Mouse (Mus musculus): ENCODE results near the gene Rbak. TPM values are rescaled to one million over a fixed set of nuclear protein-coding genes. Genes with fewer than 3 reads are reported as not detected.

The Rbak gene
- polyA plus RNA-seq, 1 experiment from 2014 or later = 9.3 TPM

GRCm38 (mm10) chr5:143127837-143128236, 52.7 kb downstream of the Rbak start:
- Histone ChIP-seq H3K4me2 (ENCODE audit: low read depth, low read length) (no peak overlapping the region), H3K36me3 (ENCODE audit: control insufficient read depth, insufficient read depth, low read length) (no peaks in the 10 kb centered on the region), H3K4me1 (ENCODE audit: control insufficient read depth, insufficient read depth, low read length) (no peaks in the 10 kb centered on the region), H3K9me3 (replicated peaks; ENCODE audit: control insufficient read depth, low read length) (peaks cover 4% of the 10 kb centered on the region; the same call in 1 of the 2 replicates), H3K4me3 (replicated peaks; ENCODE audit: low read length) (no peak overlapping the region), H3K9ac (ENCODE audit: low read length) (no peak overlapping the region), H3K27me3 (ENCODE audit: control insufficient read depth, insufficient read depth, low read length) (no peaks in the 10 kb centered on the region), H3K27ac (ENCODE audit: low read length) (no peak overlapping the region)
- WGBS = 78% methylated on average over 8 of the region's 8 CpGs
- ATAC-seq (ENCODE audit: insufficient read depth, low FRiP score) = no peak

- no peak overlapping the region for H3K9ac ChIP-seq (ENCODE audit: low read length)
- no peak overlapping the region for H3K4me3 ChIP-seq (replicated peaks; ENCODE audit: low read length)
- H3K27ac ChIP-seq (ENCODE audit: low read length) = no peak overlapping the region
- H3K9me3 ChIP-seq (replicated peaks; ENCODE audit: control insufficient read depth, low read length) = peaks cover 4% of the 10 kb centered on the region; the same call in 1 of the 2 replicates
- H3K4me1 ChIP-seq (ENCODE audit: control insufficient read depth, insufficient read depth, low read length) = no peaks in the 10 kb centered on the region
- H3K36me3 ChIP-seq (ENCODE audit: control insufficient read depth, insufficient read depth, low read length) = no peaks in the 10 kb centered on the region
- no peak overlapping the region for H3K4me2 ChIP-seq (ENCODE audit: low read depth, low read length)
- no peaks in the 10 kb centered on the region for H3K27me3 ChIP-seq (ENCODE audit: control insufficient read depth, insufficient read depth, low read length)
- WGBS = 65% methylated on average over 4 of the region's 4 CpGs
- ATAC-seq (ENCODE audit: insufficient read depth, low FRiP score) = no peak
Measured at GRCm38 (mm10) chr5:143126908-143127307, 53.7 kb downstream of the Rbak start.

- Histone ChIP-seq H3K9me3 (replicated peaks; ENCODE audit: control insufficient read depth, low read length) (peaks cover 4% of the 10 kb centered on the region; the same call in 1 of the 2 replicates), H3K27ac (ENCODE audit: low read length) (no peak overlapping the region), H3K36me3 (ENCODE audit: control insufficient read depth, insufficient read depth, low read length) (no peaks in the 10 kb centered on the region), H3K4me1 (ENCODE audit: control insufficient read depth, insufficient read depth, low read length) (no peaks in the 10 kb centered on the region), H3K27me3 (ENCODE audit: control insufficient read depth, insufficient read depth, low read length) (no peaks in the 10 kb centered on the region), H3K9ac (ENCODE audit: low read length) (no peak overlapping the region), H3K4me2 (ENCODE audit: low read depth, low read length) (no peak overlapping the region), H3K4me3 (replicated peaks; ENCODE audit: low read length) (no peak overlapping the region)
- WGBS = 84% methylated on average over 9 of the region's 9 CpGs
- ATAC-seq (ENCODE audit: insufficient read depth, low FRiP score) = no peak
Measured at GRCm38 (mm10) chr5:143126089-143126488, 54.5 kb downstream of the Rbak start.

- Histone ChIP-seq H3K36me3 (ENCODE audit: control insufficient read depth, insufficient read depth, low read length) (no peaks in the 10 kb centered on the region), H3K4me2 (ENCODE audit: low read depth, low read length) (no peak overlapping the region), H3K9ac (ENCODE audit: low read length) (no peak overlapping the region), H3K4me1 (ENCODE audit: control insufficient read depth, insufficient read depth, low read length) (no peaks in the 10 kb centered on the region), H3K27me3 (ENCODE audit: control insufficient read depth, insufficient read depth, low read length) (no peaks in the 10 kb centered on the region), H3K27ac (ENCODE audit: low read length) (no peak overlapping the region), H3K9me3 (replicated peaks; ENCODE audit: control insufficient read depth, low read length) (peaks cover 4% of the 10 kb centered on the region; the same call in 1 of the 2 replicates), H3K4me3 (replicated peaks; ENCODE audit: low read length) (no peak overlapping the region)
- no peak for ATAC-seq (ENCODE audit: insufficient read depth, low FRiP score)
- 62% methylated on average over 7 of the region's 7 CpGs for WGBS
Measured at GRCm38 (mm10) chr5:143125601-143126000, 55.0 kb downstream of the Rbak start.

DNA sequence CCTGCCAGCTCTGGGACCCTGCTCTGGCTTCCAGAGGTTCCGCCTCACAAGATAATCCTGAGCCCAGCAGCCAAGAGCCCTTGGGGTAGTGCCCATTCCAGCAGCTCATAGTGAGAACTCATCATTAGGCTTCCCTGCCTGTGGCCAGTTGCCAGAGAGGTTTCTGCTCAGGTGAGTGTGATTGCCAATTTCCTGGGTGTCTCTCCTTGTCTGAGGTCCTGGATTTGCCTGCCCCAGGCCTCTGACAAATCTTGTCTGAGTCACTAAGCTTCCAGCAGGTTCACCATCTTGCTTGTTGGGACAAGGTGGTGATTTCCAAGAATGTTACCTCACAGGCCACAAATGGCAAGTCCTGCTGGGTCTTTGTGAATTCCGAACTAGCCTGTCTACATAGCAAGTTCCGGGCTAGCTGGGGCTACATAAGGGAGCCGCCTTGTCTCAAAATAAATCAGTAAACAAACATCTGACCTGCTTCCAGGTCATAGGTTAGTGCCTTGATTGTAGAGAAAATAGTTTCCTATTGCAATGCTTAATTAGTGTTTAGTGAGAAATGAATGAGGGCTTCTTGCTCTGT, 55.7 kb downstream of the Rbak start:
- H3K4me1 ChIP-seq (ENCODE audit: control insufficient read depth, insufficient read depth, low read length) = no peaks in the 10 kb centered on the region
- no peak overlapping the region for H3K4me2 ChIP-seq (ENCODE audit: low read depth, low read length)
- 76% methylated on average over 4 of the region's 4 CpGs for WGBS
- H3K36me3 ChIP-seq (ENCODE audit: control insufficient read depth, insufficient read depth, low read length) = no peaks in the 10 kb centered on the region
- no peak for ATAC-seq (ENCODE audit: insufficient read depth, low FRiP score)
- peaks cover 4% of the 10 kb centered on the region; the same call in 1 of the 2 replicates for H3K9me3 ChIP-seq (replicated peaks; ENCODE audit: control insufficient read depth, low read length)
- H3K27me3 ChIP-seq (ENCODE audit: control insufficient read depth, insufficient read depth, low read length) = no peaks in the 10 kb centered on the region
- no peak overlapping the region for H3K27ac ChIP-seq (ENCODE audit: low read length)
- no peak overlapping the region for H3K4me3 ChIP-seq (replicated peaks; ENCODE audit: low read length)
- no peak overlapping the region for H3K9ac ChIP-seq (ENCODE audit: low read length)

DNA sequence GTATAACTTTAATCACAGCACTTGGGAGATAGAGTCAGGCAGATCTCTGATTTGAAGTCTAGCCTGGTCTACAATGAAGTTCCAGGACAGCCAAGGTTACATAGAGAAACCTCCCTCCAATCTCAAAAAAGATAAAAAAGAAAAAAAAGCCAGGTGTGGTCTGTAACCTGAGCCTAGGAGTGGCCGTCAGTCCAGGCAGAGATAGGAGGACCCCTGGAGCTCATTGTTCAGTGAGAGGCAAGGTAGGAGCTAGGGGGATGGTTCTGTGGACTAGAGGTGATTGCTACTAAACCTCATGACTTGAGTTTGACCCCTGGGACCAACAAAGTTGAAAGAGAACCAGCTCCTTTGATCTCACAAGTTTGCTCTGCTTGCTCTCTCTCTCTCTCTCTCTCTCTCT, 57.9 kb downstream of the Rbak start:
- no peak overlapping the region for H3K9ac ChIP-seq (ENCODE audit: low read length)
- H3K9me3 ChIP-seq (replicated peaks; ENCODE audit: control insufficient read depth, low read length) = no peaks in the 10 kb centered on the region
- no peak overlapping the region for H3K4me2 ChIP-seq (ENCODE audit: low read depth, low read length)
- no peak overlapping the region for H3K4me3 ChIP-seq (replicated peaks; ENCODE audit: low read length)
- H3K36me3 ChIP-seq (ENCODE audit: control insufficient read depth, insufficient read depth, low read length) = no peaks in the 10 kb centered on the region
- H3K27ac ChIP-seq (ENCODE audit: low read length) = no peak overlapping the region
- no peaks in the 10 kb centered on the region for H3K4me1 ChIP-seq (ENCODE audit: control insufficient read depth, insufficient read depth, low read length)
- H3K27me3 ChIP-seq (ENCODE audit: control insufficient read depth, insufficient read depth, low read length) = no peaks in the 10 kb centered on the region
- 19% methylated on average over 1 of the region's 1 CpGs for WGBS
- no peak for ATAC-seq (ENCODE audit: insufficient read depth, low FRiP score)

Small RNA genes within 50 kb of the gene (microRNA-seq; reads per million reads assigned to microRNA genes)
- not detected for gene Gm44405

Other genes with a start within 250 kb of the Rbak start
- gene Fscn1, start 220.4 kb downstream of the Rbak start, polyA plus RNA-seq (2015; fragmentation: Nextera tagmentation; extraction: Ambion mirVana) = 161 and 176 TPM in 2 replicates
- 35.1 and 35.6 TPM in 2 replicates for gene Rnf216, start 67.8 kb downstream of the Rbak start, polyA plus RNA-seq (2015; fragmentation: Nextera tagmentation; extraction: Ambion mirVana)
- 0.06 TPM in 1 of 2 replicates, not detected in the other for gene Olfr718-ps1, start 33.2 kb downstream of the Rbak start, polyA plus RNA-seq (2015; fragmentation: Nextera tagmentation; extraction: Ambion mirVana)
- gene Spdye4b, start 242 bp upstream of the Rbak start, polyA plus RNA-seq (2015; fragmentation: Nextera tagmentation; extraction: Ambion mirVana) = not detected in 2 replicates
- not detected in 2 replicates for gene Spdye4a, start 46.1 kb upstream of the Rbak start, polyA plus RNA-seq (2015; fragmentation: Nextera tagmentation; extraction: Ambion mirVana)
- gene Zfp12, start 54.4 kb upstream of the Rbak start, polyA plus RNA-seq (2015; fragmentation: Nextera tagmentation; extraction: Ambion mirVana) = 11.3 and 12.9 TPM in 2 replicates
- 0.60 and 0.74 TPM in 2 replicates for gene Zfp316, start 89.2 kb upstream of the Rbak start, polyA plus RNA-seq (2015; fragmentation: Nextera tagmentation; extraction: Ambion mirVana)
- 0.10 TPM in 1 of 2 replicates, not detected in the other for gene Zfp853, start 112.8 kb upstream of the Rbak start, polyA plus RNA-seq (2015; fragmentation: Nextera tagmentation; extraction: Ambion mirVana)
- 24.4 and 26.1 TPM in 2 replicates for gene E130309D02Rik, start 134.6 kb upstream of the Rbak start, polyA plus RNA-seq (2015; fragmentation: Nextera tagmentation; extraction: Ambion mirVana)
- 63.6 and 71.9 TPM in 2 replicates for gene Zdhhc4, start 148.5 kb upstream of the Rbak start, polyA plus RNA-seq (2015; fragmentation: Nextera tagmentation; extraction: Ambion mirVana)
- gene Grid2ip, start 176.6 kb upstream of the Rbak start, polyA plus RNA-seq (2015; fragmentation: Nextera tagmentation; extraction: Ambion mirVana) = 2.9 and 4.5 TPM in 2 replicates
- 364 and 376 TPM in 2 replicates for gene Kdelr2, start 223.1 kb upstream of the Rbak start, polyA plus RNA-seq (2015; fragmentation: Nextera tagmentation; extraction: Ambion mirVana)